ENCODE assay signal across 8 mouse cellular contexts in genomic region chr4:120247412-120247811, GRCm38 (mm10). TPM values are rescaled to one million over a fixed set of nuclear protein-coding genes. Genes with fewer than 3 reads are reported as not detected.
DNase-seq lines count a peak whose midpoint lies in the region; ATAC-seq lines count a peak whose summit lies in the region.

No protein-coding gene starts in this region.

- peak; percentile 97 for DNase-seq in left cerebral cortex, postnatal 4 days
- no peak for DNase-seq in left cerebral cortex, adult 11 months (ENCODE audit: low spot score)
- peak; percentile 86 for DNase-seq in forebrain, embryonic 14.5 days (ENCODE audit: low spot score)
- peak; percentile 95 to 96 for DNase-seq in heart, postnatal 10 days
- DNase-seq in lung, adult 18-20 months = peak; percentile 94 to 95
- DNase-seq in urinary bladder, adult 2 months (ENCODE audit: low spot score) = peak; percentile 50
- no peak for DNase-seq in thymus, postnatal 14 days
- DNase-seq in thymus, adult 18-20 months = no peak

- H3K27ac ChIP-seq in forebrain, embryonic 14.5 days (ENCODE audit: low read depth, low read length) = peak overlapping the region; percentile 96

- WGBS in forebrain, embryonic 14.5 days = 21% methylated on average over 5 of the region's 5 CpGs

- ATAC-seq in forebrain, embryonic 14.5 days = no peak

- no peak overlapping the region for H3K4me3 ChIP-seq in forebrain, embryonic 14.5 days (ENCODE audit: low read depth, low read length)

- H3K9me3 ChIP-seq in forebrain, embryonic 14.5 days (replicated peaks; ENCODE audit: control insufficient read depth, low read length) = no peaks in the 10 kb centered on the region

- no peak overlapping the region for H3K4me2 ChIP-seq in forebrain, embryonic 14.5 days (ENCODE audit: low read length)

- H3K9ac ChIP-seq in forebrain, embryonic 14.5 days (ENCODE audit: low read length) = no peak overlapping the region

- H3K27me3 ChIP-seq in forebrain, embryonic 14.5 days (replicated peaks; ENCODE audit: control insufficient read depth, insufficient read depth, low read length) = no peaks in the 10 kb centered on the region

- intact Hi-C loops in left cerebral cortex, postnatal 4 days (cut with DNase I) = loop anchor here (5.0 kb wide), 1 partner anchor 35 kb away; no protein-coding TSS in a partner anchor
- intact Hi-C loops in heart, postnatal 10 days (cut with DNase I) = loop anchor here (1.0 kb wide), 1 partner anchor 17 kb away; no protein-coding TSS in a partner anchor

- no peaks in the 10 kb centered on the region for H3K36me3 ChIP-seq in forebrain, embryonic 14.5 days (ENCODE audit: control insufficient read depth, insufficient read depth, low read length)

- H3K4me1 ChIP-seq in forebrain, embryonic 14.5 days (ENCODE audit: control insufficient read depth, insufficient read depth, low read length) = peaks cover 74% of the 10 kb centered on the region

RNA-seq across cellular contexts. Expression of gene Foxo6, which starts 39.7 kb away (rescaled TPM):
- total RNA-seq in left cerebral cortex, postnatal 4 days (2021) = 10 to 100 TPM; 45.7 to 46.8 TPM
- polyA plus RNA-seq in forebrain, embryonic 14.5 days (2014; fragmentation: Nextera tagmentation; extraction: Ambion mirVana) = 4.9 and 6.5 TPM in 2 replicates
- 1 to 10 TPM; 4.9 to 7.9 TPM for total RNA-seq in heart, postnatal 10 days (2021)
- polyA plus RNA-seq in urinary bladder, adult 2 months (2012; rRNA removed) = 2.2 and 2.6 TPM in 2 replicates

Comparison
In these comparisons a context has a peak if more than half of its experiments do, and no peak if none do; other contexts are left out.
1. DNase-seq: peak in left cerebral cortex, postnatal 4 days (single experiment), forebrain, embryonic 14.5 days (single experiment), heart, postnatal 10 days (2 of 2), lung, adult 18-20 months (2 of 2) and urinary bladder, adult 2 months (single experiment); none in left cerebral cortex, adult 11 months (single experiment), thymus, postnatal 14 days (single experiment) and thymus, adult 18-20 months (0 of 2).
2. RNA of gene Foxo6, which starts 39.7 kb away (total RNA-seq): 45.7 to 46.8 TPM in left cerebral cortex, postnatal 4 days; 4.9 to 7.9 TPM in heart, postnatal 10 days; every median in the first group is over 4 times any median in the second.